Mouse (Mus musculus): Measurements from ENCODE around the gene BC034090.

Gene BC034090

DNA sequence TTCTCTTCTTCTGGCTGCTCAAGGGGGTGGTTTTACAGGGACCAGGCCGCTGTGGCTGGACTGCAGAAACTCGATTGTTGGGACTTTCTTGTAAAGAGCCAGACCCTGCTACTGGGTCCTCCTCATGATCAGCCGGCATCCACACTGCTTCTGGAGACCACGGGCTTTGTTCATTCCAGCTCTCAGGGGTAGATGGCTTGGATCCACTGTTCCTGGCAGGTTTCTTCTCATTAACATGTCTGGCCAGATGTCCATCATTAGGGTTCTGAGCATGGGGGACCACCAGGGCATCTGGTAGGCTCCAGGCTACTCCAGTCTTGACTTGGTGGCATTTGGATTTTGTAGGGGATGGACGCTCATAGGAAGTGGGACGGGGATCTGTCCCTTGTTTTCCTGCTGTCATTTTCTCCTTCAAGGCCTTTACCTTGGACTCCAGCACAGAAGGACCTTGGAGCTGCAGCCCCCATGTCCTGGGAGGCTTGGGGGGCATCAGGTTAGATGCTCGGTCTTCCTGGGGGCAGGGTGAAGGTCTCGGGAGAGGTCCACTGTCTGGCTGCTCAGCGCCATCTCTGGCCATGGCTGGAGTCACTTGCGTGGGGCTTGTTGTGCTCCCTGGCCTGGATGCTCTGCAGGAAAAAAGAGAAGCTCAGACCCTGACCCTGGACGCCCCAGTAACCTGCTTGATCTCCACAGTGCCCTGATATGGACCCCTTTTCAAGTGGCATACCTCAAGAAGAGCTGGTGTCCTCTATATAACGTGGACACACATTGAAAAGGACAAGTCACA, 2.4 kb downstream of the BC034090 start:
- no peak for DNase-seq

DNA sequence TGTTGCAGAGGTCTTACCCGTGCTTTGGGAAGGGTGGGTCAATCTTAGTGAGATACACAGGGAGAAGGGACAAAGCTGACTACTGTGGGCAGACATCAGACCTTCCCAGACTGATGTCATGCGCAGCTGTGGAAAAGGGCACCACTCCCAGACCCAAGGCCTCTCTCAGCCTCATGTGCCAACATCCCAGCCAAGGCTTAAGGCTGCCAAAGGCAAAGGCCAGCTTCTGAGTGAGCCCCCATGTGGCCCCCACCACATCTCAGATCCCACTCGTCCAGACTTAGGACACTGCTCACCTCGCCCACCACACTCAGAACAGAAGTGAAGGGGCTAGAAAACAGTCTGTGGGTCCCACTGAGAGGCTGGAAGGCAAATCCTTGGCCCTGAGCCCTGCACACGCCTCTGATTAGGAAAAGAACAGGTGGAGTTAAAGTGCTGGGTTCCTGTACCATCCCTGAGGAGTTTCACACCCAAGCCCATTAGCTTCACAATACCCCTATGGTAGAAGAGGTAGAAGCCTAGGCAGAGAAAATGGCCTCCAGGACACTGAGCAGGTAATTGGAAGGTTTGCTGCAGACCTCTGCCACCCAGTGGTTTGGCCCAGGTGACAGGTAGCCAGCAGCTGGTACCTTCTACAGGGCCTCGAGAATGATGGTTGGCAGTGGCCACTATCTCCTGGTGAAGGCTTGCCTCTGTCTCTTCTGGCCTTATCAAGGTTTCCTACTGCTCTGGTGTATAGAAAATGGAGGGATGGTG, 4.1 kb downstream of the BC034090 start:
- DNase-seq, result no peak

DNA sequence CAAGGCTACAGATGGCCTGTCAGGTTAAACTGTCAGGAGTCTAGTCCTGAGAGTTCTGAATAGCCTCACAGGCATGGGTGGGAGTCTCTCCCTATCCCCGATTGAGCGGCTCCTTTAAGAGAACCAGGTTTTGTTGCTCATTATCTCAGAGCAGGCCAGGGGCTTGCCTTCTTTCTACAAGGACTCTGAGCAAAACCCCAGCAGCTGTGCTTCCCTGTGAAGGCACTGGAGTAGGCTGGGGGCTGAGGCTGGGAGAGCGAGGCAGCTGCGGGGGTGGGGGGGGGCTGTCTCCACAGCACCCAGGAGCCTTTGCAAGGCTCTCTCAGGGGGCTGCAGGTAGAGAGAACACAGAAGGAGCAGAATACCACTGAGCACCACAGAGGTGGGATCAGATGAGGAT, 5.1 kb downstream of the BC034090 start:
- DNase-seq, result no peak

DNA sequence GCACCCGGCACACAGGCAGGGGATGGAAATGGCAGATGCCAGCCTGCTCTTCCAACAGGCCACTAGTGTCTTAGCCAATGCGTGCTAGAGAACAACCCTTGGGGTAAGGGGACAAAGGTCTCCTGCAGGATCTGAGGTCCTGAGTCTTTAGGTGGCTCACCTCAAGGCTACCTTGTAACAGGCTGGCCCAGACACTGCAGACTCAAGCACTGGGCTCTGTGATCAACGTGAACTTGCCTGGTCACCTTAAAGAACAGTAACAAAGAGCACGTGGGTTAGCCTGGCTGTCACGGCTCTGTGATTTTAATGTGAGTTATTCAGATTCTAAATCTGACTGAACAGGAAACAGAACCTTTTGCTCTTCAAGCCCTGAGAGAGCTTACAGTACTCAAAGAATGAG, 6.1 kb downstream of the BC034090 start:
- no peak for DNase-seq

DNA sequence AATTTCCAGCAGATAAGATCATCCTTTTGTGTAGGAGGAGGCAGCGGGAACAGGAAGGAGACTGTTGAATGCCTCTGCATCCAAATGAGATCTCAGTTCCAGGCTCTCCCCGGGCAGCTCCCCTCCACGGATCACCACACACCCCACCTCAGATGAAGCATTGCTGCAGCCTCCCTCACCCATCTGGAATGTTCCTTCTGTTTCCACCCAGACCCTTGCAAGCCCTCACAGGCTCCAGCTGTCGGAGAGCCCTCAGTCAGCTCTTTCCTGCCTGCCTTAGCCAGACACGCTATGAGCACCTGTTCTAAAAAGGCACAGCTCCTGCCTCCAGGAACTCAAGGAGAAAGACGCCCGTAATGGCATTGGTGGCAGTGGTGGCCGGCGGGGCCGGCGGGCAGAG, 6.9 kb downstream of the BC034090 start:
- no peak for DNase-seq

DNA sequence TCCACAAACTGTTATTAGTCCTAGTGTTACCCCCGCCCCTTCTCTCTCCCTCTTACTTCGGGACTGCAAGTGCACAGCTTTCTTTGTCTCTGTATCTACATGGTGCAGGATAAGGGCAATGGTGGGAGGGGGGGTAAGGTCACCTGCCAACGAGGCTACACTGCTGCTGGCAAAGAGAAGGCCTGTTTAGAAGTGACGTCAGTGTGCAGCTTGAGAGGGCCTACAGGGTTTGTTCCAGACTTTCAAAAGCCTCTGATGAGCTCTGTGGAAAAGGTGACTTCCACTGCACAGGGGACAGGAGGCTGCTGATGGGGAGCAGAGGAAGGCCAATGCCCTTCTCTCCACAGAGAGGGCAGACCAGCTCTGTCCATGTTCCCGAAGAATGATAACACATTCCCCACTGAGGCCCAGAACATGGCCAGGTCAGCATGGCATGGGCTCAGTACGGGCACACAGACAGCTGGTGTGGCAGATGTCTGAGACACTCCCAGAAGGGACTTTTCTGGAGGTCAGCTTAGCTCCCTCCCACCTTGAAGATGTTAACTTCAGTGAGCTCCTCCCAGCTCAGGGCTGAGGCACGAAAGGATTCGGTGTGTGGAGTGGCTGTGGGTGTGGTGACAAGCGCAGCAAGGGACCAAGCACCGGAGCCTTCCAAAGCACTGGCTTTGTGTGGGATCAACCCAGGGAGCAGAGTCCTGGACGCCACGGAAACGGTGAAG, 7.8 kb downstream of the BC034090 start:
- DNase-seq, result no peak

DNA sequence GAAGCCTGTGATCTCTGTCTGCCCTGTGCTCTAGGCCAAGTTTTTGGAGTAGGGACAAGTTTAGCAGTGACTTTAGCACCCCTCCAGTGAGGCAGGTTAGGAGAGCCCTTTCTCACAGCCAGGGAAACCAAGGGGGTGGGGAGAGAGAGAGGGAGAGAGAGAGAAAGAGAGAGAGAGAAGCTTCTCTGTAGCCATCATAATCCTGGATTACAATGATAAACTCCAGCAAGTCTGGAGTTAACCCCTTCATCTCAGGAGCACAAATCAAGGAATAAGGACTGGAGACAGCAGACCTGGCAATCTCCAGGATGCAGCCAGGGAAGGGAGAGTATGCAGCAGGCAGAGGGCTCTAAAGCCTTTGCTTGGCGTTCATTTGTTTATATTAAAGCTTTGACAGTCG, 8.6 kb downstream of the BC034090 start:
- DNase-seq, result no peak

DNA sequence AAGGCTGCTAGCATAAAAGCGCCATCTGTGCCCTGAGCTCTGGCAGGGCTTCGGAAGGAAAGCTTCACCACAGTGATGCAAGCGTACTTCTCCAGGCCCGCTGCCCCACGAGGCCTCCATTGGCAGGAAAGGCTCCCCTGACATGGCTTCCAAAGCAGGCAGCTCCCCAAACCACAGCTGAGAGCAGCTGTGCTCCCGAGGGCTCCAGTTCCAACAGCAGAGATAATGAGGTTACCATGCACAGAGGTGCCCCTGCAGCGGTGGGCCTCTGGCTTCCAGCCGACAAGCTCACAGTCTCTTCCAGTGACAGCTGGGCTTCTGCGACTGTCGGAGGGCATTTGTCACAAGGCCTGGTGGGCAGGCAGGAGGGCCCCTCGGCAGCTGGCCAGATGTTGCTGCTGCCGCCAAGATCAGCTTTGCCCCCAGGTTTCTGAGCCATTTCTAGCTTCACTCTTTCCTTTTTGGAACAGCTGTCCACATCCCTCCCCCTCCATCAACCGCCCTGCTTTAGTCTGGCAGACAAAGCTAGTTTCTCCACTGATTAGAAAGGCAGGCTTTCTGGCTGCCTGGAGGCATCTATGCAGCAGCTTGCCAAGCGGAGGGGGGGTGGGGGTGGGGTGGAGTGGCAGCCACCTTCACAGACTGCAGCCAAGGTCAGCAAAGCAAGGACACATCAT, 10.2 kb downstream of the BC034090 start:
- DNase-seq, result no peak

DNA sequence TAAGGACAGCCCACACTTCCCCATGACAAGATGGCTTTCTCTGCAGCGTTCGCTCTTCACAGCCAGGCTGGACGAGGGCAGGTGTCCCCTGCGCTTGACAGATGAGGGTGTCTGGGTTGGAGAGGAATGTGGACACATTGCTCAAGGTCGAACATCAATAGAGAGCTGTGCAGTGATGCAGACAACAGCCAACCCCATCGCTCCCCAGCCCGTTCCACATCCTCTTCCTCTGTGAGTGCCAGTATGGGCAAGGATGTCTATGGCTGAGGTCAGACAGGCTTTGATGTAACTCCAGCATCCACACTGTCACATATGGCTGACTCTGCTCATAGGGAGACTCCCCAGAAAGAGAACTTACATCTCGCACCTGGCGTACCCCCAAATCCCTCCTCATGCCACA, 10.9 kb downstream of the BC034090 start:
- no peak for DNase-seq

DNA sequence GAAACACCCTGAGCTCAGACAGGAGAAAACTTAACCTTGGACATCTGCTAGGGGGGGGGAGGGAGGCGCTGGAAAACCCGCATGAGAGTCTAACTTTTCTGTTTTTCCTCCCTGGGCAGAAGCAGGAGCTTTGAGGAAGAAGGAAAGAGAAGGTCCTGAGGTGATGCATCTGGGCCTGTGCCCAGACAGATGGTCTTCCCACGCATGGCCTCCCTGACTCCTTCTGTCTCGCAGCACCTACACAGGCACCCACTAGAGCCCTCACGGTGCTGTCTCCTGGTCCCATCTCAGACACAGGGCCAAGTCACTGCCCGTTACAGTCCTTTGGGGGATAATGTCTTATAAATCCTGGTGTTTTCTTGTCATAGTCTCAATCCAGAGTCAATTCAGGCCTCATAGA, 11.5 kb downstream of the BC034090 start:
- DNase-seq, result no peak

DNA sequence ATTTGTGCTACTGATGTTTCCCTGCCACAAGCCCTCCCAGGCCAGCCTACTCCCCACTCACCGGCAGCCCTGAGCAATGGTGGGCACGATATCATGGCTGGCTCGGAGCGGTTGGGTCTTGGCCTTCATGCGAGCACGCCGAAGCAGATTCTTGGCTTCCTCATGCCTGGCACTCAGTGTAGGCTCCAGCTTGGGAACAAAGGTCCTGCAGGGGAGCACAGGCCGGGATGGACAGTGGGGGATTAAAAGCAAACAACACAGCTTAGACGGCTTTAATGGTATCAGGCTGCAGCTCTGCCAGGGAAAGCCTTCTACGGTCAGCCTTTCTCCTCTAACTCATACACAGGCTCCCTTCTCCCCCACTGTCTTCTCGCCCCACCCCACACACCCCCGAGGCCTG, 11.9 kb downstream of the BC034090 start:
- no peak for DNase-seq

DNA sequence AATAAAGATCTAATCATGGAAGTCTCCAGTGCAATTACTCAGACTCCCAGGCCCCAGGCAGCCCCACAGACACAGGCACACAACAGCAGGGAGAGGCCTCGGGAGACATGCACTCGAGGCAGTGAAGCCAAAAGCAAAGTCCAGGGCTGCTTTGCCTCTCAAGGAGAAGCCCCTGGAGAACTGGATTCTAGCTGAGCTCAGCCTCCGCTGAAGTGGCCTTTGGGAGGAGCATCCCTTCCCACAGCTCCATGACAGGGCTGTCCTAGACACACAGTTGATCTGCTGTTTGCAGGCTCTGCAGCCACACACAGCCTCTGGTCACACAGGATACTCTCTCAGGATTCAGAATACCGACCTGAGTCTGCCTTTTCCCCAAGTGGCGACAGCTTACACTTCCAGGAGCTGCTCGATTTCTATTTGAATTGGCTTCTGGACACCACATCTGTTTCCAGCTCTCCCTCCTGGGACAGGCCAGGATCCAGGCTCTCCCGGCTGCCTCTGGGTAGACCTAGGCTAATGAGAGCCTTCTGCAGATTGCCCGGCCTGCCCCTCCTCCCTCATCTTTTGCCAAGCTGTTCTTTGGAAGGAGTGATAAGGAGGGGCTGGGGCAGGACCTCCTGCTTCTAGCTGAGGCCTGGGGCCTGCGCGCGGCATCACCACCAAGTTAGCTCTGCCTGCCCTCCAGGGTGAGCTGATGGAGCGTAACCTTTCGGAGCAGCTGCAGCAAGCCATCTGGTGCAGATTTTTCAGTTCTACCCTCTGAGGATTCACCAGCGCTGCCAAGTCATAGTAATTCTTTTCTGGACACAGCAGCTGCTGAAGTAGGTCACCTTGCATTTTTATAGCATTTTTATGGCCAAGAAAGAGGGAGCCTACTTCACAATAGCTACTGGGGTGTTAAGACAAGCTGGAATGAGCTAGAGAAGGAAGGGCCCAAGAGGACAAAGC, 14.5 kb downstream of the BC034090 start:
- no peak for DNase-seq

DNA sequence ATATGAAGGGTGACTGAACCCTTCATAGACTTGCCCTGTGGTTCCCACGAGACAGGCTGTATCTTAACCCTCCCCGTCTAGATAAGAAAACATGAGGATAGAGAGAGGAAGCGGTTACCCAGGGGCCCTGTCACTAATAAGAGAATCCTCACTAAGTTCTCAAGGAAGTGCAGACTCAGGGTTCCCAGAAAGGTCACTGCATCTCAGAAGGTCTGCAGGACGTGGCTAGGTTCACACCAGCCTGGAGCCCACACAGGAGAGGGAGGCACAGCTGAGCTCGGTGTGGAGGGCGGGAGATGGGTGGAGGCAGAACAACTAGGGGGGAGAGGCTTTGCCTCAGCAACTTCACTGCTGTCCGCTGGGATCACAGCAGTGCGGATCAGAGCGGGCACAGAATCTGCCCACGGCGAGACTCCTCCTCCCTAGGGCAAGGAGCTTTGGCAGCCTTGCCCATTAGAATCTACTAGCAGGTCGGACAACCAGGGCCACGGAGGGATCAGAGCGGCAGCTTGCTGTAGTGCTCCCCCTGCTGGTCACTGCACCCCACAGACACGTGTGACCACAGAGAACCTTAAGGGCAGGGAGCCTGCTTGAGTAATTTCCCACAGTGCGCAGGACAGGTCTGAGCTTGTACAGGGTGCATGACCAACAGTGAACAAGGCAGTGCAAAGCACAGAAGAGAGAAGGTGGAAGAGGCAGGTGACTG, 20.2 kb downstream of the BC034090 start:
- no peak for DNase-seq

DNA sequence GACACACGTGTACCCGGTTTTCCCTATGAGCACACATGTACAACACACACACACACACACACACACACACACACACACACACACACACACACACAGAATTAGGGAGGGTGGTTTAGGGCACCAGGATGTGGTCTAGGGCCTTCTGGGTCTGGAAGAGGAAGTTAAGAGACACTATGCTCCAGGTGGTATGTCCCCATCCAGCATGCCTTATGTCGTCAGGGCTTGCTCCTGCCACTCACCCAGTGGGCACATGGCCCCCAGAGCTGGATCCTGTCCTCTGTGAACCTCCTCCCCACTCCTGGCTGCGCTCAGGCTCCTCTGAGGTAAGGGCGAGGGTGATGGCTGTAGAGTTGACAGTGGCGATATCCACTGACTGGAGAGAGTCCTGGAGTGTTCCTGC, 21.2 kb downstream of the BC034090 start:
- no peak for DNase-seq

DNA sequence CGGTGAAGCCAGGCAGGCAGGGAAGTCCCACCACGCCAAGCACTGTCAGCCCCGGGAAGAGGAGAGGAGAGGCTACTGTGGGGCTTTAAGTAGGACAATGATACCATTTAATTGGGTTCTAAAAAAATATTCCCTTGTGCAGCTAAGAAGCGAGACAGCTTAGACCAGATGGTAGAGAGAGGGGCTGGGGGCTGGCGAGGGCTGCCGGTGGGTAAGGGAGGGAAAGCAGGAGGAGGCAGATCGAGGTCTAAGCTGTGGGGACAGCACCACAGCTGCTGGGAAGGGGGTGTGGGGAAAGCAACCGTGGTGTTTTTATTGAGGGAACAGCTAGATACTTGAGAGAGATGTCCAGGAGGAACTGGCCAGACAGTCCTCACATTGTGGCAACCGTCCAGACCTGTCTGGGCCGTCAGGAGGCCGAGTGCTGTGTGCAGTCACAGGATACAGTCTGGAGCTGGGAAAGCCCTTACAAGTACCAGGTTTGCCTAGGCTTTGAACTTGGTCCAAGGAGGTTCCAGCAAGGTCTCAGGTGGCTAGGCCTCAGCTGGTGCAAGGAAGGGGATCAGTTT, 22.1 kb downstream of the BC034090 start:
- no peak for DNase-seq

DNA sequence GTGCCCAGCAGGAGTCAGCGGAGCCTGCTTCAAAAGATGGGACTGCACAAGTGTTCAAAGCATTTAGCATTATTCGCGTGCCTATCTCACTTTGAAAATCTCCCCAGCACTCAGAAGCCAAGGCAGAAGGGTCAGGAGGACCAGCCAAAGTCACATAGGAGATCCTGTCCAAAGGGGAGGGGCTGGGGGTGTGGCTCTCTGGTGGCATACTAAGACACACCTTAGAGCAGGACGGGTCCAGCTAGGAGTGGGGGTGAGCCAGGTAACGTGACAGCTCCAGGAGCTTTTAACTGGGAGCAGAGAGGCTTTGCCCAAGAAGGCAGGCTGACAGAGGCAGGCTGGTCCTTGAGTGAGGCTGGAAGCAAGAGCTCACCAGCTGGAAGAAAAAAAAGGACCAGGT, 25.3 kb downstream of the BC034090 start:
- no peak for DNase-seq

DNA sequence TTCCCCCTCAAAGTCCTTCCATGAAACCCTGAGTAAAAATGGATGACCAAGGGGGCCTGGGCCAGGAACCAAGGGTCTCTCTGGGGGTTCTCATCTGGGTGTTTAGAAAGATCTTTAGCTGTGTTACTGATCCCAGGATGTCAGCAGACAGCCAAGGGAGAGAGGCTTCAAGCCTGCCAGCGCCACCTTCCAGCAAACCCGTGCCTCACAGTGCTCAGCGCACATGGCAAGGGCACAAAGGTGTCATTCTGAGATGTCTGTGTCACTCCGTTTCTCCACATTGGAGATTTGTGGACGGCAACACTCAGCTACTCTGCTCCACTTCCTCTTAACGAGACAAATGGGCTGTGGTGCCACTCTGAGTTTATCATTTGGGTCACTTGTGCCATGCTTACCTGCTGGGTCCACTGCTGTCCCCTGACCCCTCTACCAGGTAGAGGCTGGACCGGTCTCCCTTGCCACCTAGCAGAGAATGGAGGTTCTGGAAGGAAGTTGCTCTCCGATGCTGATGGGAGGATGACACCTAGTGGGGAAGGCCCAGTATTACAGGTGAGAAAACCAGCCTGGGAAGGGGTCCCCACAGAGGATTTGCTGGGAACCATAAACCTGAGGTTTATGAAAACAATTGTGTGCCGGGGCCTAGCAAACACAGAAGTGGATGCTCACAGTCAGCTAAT, 26.2 kb downstream of the BC034090 start:
- peak; percentile 65 for DNase-seq

DNA sequence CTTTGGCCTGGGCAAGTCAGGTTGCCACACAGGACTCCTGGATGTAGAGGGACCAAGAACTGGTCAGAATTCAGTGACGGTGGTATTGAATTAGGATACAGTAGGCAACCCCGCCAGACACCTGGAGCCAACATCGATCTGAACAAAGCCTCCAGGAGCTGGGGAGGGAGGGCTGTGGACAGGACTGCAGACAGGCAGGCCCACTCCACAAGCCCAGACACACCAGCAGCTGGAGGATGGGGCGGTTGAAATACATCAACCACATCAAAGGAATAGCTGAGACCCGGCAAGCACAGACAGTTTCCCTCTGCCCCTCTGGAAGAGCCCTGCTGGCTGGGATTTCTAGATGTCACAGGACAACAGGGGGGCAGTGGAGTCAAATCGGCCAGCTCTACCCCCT, 27.4 kb downstream of the BC034090 start:
- DNase-seq, result no peak

DNA sequence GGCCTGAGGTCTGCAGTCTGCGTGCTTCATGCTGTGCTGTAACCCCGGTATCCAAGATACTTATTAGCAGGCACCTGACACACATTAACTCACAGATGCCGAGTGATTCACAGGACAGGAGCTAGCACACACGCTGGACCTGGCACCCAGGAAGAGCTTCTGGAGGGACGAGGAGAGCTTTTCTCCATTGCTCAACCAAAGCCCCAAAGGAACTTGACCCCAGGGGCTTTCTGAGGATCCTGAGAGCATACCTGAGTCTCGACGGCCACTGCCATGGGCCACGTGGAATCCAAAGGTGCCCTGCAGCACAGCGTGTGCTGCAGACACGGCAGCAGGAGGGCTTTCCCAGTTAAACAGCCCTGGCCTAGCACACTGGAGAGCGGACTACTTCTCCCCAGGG, 27.9 kb downstream of the BC034090 start:
- no peak for DNase-seq

DNA sequence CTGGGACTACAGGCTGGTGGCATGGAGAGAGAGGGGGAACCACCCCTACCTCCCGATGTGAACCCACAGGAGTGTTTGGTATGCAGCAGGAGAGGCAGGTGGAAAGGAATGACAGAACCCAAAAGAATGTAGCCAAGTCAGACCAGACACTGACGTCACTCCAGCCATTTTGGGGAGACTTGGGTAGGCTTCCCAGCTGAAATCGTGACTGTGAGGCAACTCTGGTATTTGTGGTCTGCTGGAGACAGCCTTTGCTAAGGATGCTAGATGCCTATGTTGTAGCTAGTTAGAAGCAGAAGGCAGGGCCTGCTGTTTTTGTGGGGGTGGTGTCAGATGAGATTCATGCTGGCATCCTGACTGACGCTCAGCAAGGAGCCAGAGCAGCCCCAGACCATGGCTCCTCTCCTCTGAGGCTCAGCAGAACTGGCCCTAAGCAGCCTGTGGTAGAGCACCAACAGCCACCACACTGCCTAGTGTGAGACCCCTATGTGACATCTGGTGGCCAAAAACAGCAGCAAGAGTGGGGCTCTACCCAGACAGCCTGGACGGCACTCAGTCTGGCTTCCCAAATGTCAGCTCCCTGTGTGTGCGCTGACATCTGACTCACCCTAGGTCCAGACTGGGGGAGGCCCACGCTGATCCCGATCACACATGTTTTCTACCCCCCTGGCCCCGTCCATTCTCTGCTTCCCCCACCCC, 29.0 kb downstream of the BC034090 start:
- DNase-seq, result peak; percentile 78

All from right cerebral cortex, postnatal 25 days (tissue).